Comparison of ENCODE assay signal across 9 mouse cellular contexts in genomic region chr16:35489066-35489718, GRCm38 (mm10). TPM values are rescaled to one million over a fixed set of nuclear protein-coding genes. Genes with fewer than 3 reads are reported as not detected.
DNase-seq lines count a peak whose midpoint lies in the region; ATAC-seq lines count a peak whose summit lies in the region.
"Had no signal": no experiment of that assay in that cellular context is flagged by ENCODE, and none has a peak within 500 bp of the region (broad histone marks: within the 10 kb centered on the region; RNA-seq: fewer than 3 reads in every experiment).

No protein-coding gene starts in this region.

- H3K4me2 ChIP-seq in heart, embryonic 11.5 days, result peak overlapping the region; percentile 91
- H3K4me2 ChIP-seq in kidney, embryonic 15.5 days, result peak overlapping the region; percentile 96
- peak overlapping the region; percentile 97; the same call in 1 of the 2 replicates for H3K4me2 ChIP-seq in midbrain, embryonic 14.5 days (ENCODE audit: low read length)

- 0 out of 2 replicates have a peak overlapping the region, but pooled peaks have one; percentile 5 for H3K9ac ChIP-seq in heart, embryonic 11.5 days (ENCODE audit: low read depth, low read length)
- H3K9ac ChIP-seq in kidney, embryonic 15.5 days, result no peak overlapping the region
- H3K9ac ChIP-seq in midbrain, embryonic 14.5 days (replicated peaks; ENCODE audit: low read length), result no peak overlapping the region

- H3K4me1 ChIP-seq in heart, embryonic 11.5 days (ENCODE audit: control insufficient read depth, insufficient read depth, low read length), result peaks cover 22% of the 10 kb centered on the region
- H3K4me1 ChIP-seq in brown adipose tissue, adult 24 weeks (ENCODE audit: control insufficient read depth, insufficient read depth, insufficient read length, low read length), result no peaks in the 10 kb centered on the region
- peaks cover 19% of the 10 kb centered on the region for H3K4me1 ChIP-seq in kidney, embryonic 15.5 days
- H3K4me1 ChIP-seq in midbrain, embryonic 14.5 days (ENCODE audit: control insufficient read depth, insufficient read depth, low read length), result peaks cover 2% of the 10 kb centered on the region; the same call in 1 of the 2 replicates

- H3K27ac ChIP-seq in heart, embryonic 11.5 days (ENCODE audit: low read depth, low read length), result no peak overlapping the region
- H3K27ac ChIP-seq in brown adipose tissue, adult 24 weeks (replicated peaks; ENCODE audit: low read depth, low read length), result no peak overlapping the region
- H3K27ac ChIP-seq in kidney, embryonic 15.5 days, result no peak overlapping the region
- no peak overlapping the region for H3K27ac ChIP-seq in midbrain, embryonic 14.5 days (replicated peaks; ENCODE audit: low read depth, low read length)

- no peaks in the 10 kb centered on the region for H3K36me3 ChIP-seq in heart, embryonic 11.5 days (ENCODE audit: control insufficient read depth, insufficient read depth, low read length)
- H3K36me3 ChIP-seq in kidney, embryonic 15.5 days, result no peaks in the 10 kb centered on the region
- H3K36me3 ChIP-seq in midbrain, embryonic 14.5 days (ENCODE audit: control insufficient read depth, insufficient read depth, low read length), result no peaks in the 10 kb centered on the region

- no peaks in the 10 kb centered on the region for H3K27me3 ChIP-seq in heart, embryonic 11.5 days (ENCODE audit: control insufficient read depth, insufficient read depth, low read length)
- H3K27me3 ChIP-seq in kidney, embryonic 15.5 days, result no peaks in the 10 kb centered on the region
- H3K27me3 ChIP-seq in midbrain, embryonic 14.5 days (ENCODE audit: control insufficient read depth, insufficient read depth, low read length), result no peaks in the 10 kb centered on the region

- ATAC-seq in heart, embryonic 11.5 days (replicated peaks; ENCODE audit: insufficient number of reproducible peaks, low FRiP score, low TSS enrichment), result no peak
- no peak for ATAC-seq in kidney, embryonic 15.5 days (replicated peaks; ENCODE audit: low FRiP score)
- no peak for ATAC-seq in midbrain, embryonic 14.5 days (ENCODE audit: low FRiP score, low TSS enrichment)

- 52% methylated on average over 10 of the region's 10 CpGs for WGBS in heart, embryonic 11.5 days (ENCODE audit: insufficient replicate concordance)
- WGBS in kidney, embryonic 15.5 days, result 38% methylated on average over 10 of the region's 10 CpGs
- 59% methylated on average over 10 of the region's 10 CpGs for WGBS in midbrain, embryonic 14.5 days

- no peaks in the 10 kb centered on the region for H3K9me3 ChIP-seq in heart, embryonic 11.5 days (replicated peaks; ENCODE audit: control insufficient read depth, low read length)
- H3K9me3 ChIP-seq in kidney, embryonic 15.5 days (replicated peaks), result no peaks in the 10 kb centered on the region
- no peaks in the 10 kb centered on the region for H3K9me3 ChIP-seq in midbrain, embryonic 14.5 days (ENCODE audit: control insufficient read depth, low read length)

- no peak for DNase-seq in heart, adult 9 months (ENCODE audit: low spot score in 2 of 2)
- no peak for DNase-seq in midbrain, embryonic 14.5 days
- DNase-seq in embryo, embryonic 9.5 days (ENCODE audit: extremely low spot score), result no peak
- DNase-seq in thymus, postnatal 36 days, result no peak
- no peak for DNase-seq in frontal cortex, postnatal 10 days (ENCODE audit: low spot score in 2 of 2)
- DNase-seq: gastrocnemius, postnatal 25 days had no signal

- peak overlapping the region; percentile 81 for H3K4me3 ChIP-seq in heart, embryonic 11.5 days (ENCODE audit: low read depth, low read length)
- peak overlapping the region; percentile 75 for H3K4me3 ChIP-seq in brown adipose tissue, adult 24 weeks (ENCODE audit: insufficient read depth, low read depth, low read length)
- H3K4me3 ChIP-seq in kidney, embryonic 15.5 days (replicated peaks), result peak overlapping the region; percentile 85
- 0 out of 2 replicates have a peak overlapping the region, but pooled peaks have one; percentile 68 for H3K4me3 ChIP-seq in midbrain, embryonic 14.5 days (replicated peaks; ENCODE audit: low read depth, low read length)

RNA-seq across cellular contexts. Expression of gene Pdia5, which starts 1.5 kb away (rescaled TPM):
- polyA plus RNA-seq in heart, embryonic 11.5 days (2014; fragmentation: Nextera tagmentation; extraction: Ambion mirVana), result 12.9 and 15.0 TPM in 2 replicates
- polyA plus RNA-seq in brown adipose tissue, adult 24 weeks (2012; ENCODE audit: insufficient read depth, insufficient read length, missing spikeins), result 5.0 and 8.2 TPM in 2 replicates
- 49.4 and 52.8 TPM in 2 replicates for polyA plus RNA-seq in kidney, embryonic 15.5 days (2015; fragmentation: Nextera tagmentation; extraction: Ambion mirVana)
- 6.2 and 7.6 TPM in 2 replicates for polyA plus RNA-seq in midbrain, embryonic 14.5 days (2014; fragmentation: Nextera tagmentation; extraction: Ambion mirVana)

RNA-seq across cellular contexts. Expression of gene Sema5b, which starts 51.8 kb away (rescaled TPM):
- polyA plus RNA-seq in heart, embryonic 11.5 days (2014; fragmentation: Nextera tagmentation; extraction: Ambion mirVana), result 2.6 and 2.9 TPM in 2 replicates
- not detected in 2 replicates for polyA plus RNA-seq in brown adipose tissue, adult 24 weeks (2012; ENCODE audit: insufficient read depth, insufficient read length, missing spikeins)
- polyA plus RNA-seq in kidney, embryonic 15.5 days (2015; fragmentation: Nextera tagmentation; extraction: Ambion mirVana), result 6.2 and 6.8 TPM in 2 replicates
- polyA plus RNA-seq in midbrain, embryonic 14.5 days (2014; fragmentation: Nextera tagmentation; extraction: Ambion mirVana), result 18.4 and 20.0 TPM in 2 replicates
